Mouse (Mus musculus) lung, embryonic 16.5 days (tissue): ENCODE data around the gene Npb. TPM values are rescaled to one million over a fixed set of nuclear protein-coding genes. Genes with fewer than 3 reads are reported as not detected.
A peak's percentile ranks its signal among the peaks of the same experiment; 100 is the strongest.

ENCODE experiments used
- ATAC-seq: fragments of 200-750 bp; cut with Nextera tagmentation; 2 replicates; pipeline ENCODE4 v1.8.0; 2017; ENCODE audit warnings: low read depth, mild to moderate bottlenecking, moderate library complexity
- H3K27ac ChIP-seq: fragments of 300-500 bp; sonication (generic); 2 replicates; pipeline ENCODE4 v1.5.1; 2014; ENCODE audit warnings: mild to moderate bottlenecking, control low read depth, low read length
- H3K27me3 ChIP-seq: fragments of 300-500 bp; sonication (generic); 2 replicates; pipeline ENCODE4 v1.6.1; 2014; ENCODE audit warnings: low read depth, low read length, mixed read lengths; ENCODE audit not compliant: control insufficient read depth, insufficient read depth
- H3K36me3 ChIP-seq: fragments of 300-500 bp; sonication (generic); 2 replicates; pipeline ENCODE4 v1.6.1; 2014; ENCODE audit warnings: low read length; ENCODE audit not compliant: control insufficient read depth, insufficient read depth
- H3K4me1 ChIP-seq: fragments of 300-500 bp; sonication (generic); replicated peaks from 2 replicates; pipeline ENCODE4 v1.6.1; 2014; ENCODE audit warnings: low read length, mixed read lengths; ENCODE audit not compliant: control insufficient read depth, insufficient read depth
- H3K4me2 ChIP-seq: fragments of 300-500 bp; sonication (generic); 2 replicates; pipeline ENCODE4 v1.6.1; 2014; ENCODE audit warnings: low read depth, low read length, control low read depth
- H3K4me3 ChIP-seq: fragments of 300-500 bp; sonication (generic); 2 replicates; pipeline ENCODE4 v1.5.1; 2014; ENCODE audit warnings: mild to moderate bottlenecking, low read length, control low read depth
- H3K9ac ChIP-seq: fragments of 300-500 bp; sonication (generic); 2 replicates; pipeline ENCODE4 v1.6.1; 2014; ENCODE audit warnings: low read length, control low read depth
- H3K9me3 ChIP-seq: fragments of 300-500 bp; sonication (generic); 2 replicates; pipeline ENCODE4 v1.6.1; 2016; ENCODE audit warnings: low read length; ENCODE audit not compliant: control insufficient read depth
- WGBS: fragments of 180-500 bp; shearing (Covaris S2); extraction: QIAGEN DNeasy Blood & Tissue Kit; methylation state at CpG from one replicate; pipeline ENCODE4 v1.1.7; 2014; 5-methylcytosine and 5-hydroxymethylcytosine counted together
- polyA plus RNA-seq: library from polyadenylated mRNA; unstranded; fragments of >200 nt; fragmentation: Nextera tagmentation; extraction: Ambion mirVana; gene quantifications from 2 replicates; pipeline ENCODE4 v1.2.1, GENCODE M21; 2015

Npb gene
- polyA plus RNA-seq, 1 experiment from 2014 or later, result 1.5 TPM

DNA sequence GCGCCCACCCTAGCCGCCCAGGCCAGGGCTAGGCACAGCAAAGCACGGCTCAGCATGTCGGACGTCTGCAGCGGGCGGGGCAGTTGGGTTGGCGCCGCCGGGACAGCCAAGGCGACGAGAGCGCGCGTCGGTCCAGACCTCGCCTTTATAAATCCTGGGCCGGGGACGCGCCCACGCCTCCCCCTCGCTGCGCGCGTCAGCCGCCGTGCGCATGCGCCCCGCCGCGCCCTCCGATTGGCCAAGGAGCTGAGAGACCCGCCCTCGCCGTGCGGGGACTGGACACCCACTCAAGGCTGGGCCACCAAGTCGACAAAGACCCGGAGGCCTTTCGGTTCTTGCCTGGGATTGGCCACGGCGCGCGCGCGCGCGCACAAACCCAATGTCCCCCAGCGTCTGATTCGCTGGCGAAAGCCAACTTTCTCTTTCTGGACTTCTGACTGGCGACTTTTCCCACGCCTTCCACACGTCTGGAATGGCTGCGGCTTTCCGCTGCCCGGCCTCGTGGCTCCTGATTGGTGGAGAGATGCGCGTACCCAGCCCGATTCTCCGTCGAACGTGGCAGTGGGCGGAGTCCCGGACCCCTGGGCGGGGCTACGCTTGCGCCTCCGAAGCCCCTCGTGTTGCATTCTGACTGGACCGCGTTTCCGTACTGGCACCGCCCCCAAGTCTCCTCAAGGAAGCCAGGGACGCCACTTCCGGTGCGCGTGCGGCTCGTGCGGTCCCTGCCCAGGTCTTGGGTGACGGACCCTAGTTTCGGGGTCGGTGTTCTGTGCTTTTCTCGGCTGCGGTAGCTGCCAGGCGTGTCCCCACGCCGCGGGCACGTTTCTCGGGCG is 35.3 kb upstream of the Npb start, which contains the start of gene P4hb:
P4hb (minus strand) TSS at position 502 of the 833 bp plus-strand sequence.
- peak within 1 kb of the TSS; percentile 98 for H3K9ac ChIP-seq
- under 1% methylated on average over 93 of the region's 94 CpGs for WGBS
- H3K27ac ChIP-seq, result peak within 1 kb of the TSS; percentile 96
- peak within 1 kb of the TSS; percentile 82 for H3K4me3 ChIP-seq
- H3K4me1 ChIP-seq, result peaks cover 18% of the 10 kb centered on the region
- no peaks in the 10 kb centered on the region for H3K27me3 ChIP-seq
- H3K36me3 ChIP-seq, result peaks cover 32% of the 10 kb centered on the region
- no peaks in the 10 kb centered on the region for H3K9me3 ChIP-seq
- peak; percentile 97 for ATAC-seq
- peak within 1 kb of the TSS; percentile 91 for H3K4me2 ChIP-seq

GRCm38 (mm10) chr11:120573585-120574277 is 34.5 kb upstream of the Npb start:
- under 1% methylated on average over 23 of the region's 23 CpGs for WGBS
- H3K36me3 ChIP-seq, result peaks cover 32% of the 10 kb centered on the region
- ATAC-seq, result peak; percentile 2; the same call in 1 of the 2 replicates

GRCm38 (mm10) chr11:120574278-120574600 is 34.0 kb upstream of the Npb start:
- ATAC-seq, result no peak
- Histone ChIP-seq H3K4me1 (peaks cover 19% of the 10 kb centered on the region), H3K9ac (peak overlapping the region; percentile 82), H3K36me3 (peaks cover 36% of the 10 kb centered on the region), H3K9me3 (no peaks in the 10 kb centered on the region), H3K4me2 (peak overlapping the region; percentile 77), H3K27ac (0 out of 2 replicates have a peak overlapping the region, but pooled peaks have one; percentile 38), H3K27me3 (no peaks in the 10 kb centered on the region), H3K4me3 (peak overlapping the region; percentile 82)
- WGBS, result 26% methylated on average over 5 of the region's 5 CpGs

More at GRCm38 (mm10) chr11:120573585-120574277, 34.5 kb upstream of the Npb start:
- peak overlapping the region; percentile 77 for H3K4me2 ChIP-seq
- H3K9me3 ChIP-seq, result no peaks in the 10 kb centered on the region
- H3K27ac ChIP-seq, result peak overlapping the region; percentile 96
- peak overlapping the region; percentile 82 for H3K9ac ChIP-seq
- H3K4me3 ChIP-seq, result peak overlapping the region; percentile 82
- no peaks in the 10 kb centered on the region for H3K27me3 ChIP-seq
- peaks cover 18% of the 10 kb centered on the region for H3K4me1 ChIP-seq

DNA sequence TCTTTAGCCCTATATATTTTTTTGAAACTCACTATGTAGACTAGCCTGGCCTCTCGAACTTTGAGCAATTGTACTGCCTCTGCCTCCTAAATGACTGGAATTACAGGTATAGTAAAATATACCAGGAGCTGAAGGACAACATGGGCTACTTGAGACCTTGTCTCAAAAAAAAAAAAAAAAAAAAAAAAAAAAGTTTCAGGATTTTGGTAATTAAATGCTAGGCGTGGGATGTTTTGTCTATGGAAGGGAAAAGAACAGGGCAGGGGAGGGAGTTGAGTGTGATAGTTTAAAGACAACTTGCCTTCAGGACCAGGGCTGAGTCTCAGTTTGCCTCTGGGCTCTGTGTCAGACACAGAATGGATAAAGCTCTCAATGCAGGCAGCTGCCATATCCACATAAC is 33.2 kb upstream of the Npb start:
- Histone ChIP-seq H3K4me1 (peaks cover 27% of the 10 kb centered on the region), H3K4me3 (no peak overlapping the region), H3K36me3 (peaks cover 37% of the 10 kb centered on the region), H3K4me2 (no peak overlapping the region), H3K27ac (no peak overlapping the region), H3K9me3 (no peaks in the 10 kb centered on the region), H3K27me3 (no peaks in the 10 kb centered on the region), H3K9ac (no peak overlapping the region)
- no peak for ATAC-seq
- WGBS, result 81% methylated on average over 2 of the region's 2 CpGs

- Histone ChIP-seq H3K4me3 (no peak overlapping the region), H3K36me3 (peaks cover 28% of the 10 kb centered on the region), H3K9ac (no peak overlapping the region), H3K9me3 (no peaks in the 10 kb centered on the region), H3K27ac (no peak overlapping the region), H3K4me2 (no peak overlapping the region), H3K27me3 (no peaks in the 10 kb centered on the region), H3K4me1 (peaks cover 28% of the 10 kb centered on the region)
- ATAC-seq, result no peak
Observed at GRCm38 (mm10) chr11:120575940-120576339, 32.3 kb upstream of the Npb start.

GRCm38 (mm10) chr11:120576365-120576981 is 31.8 kb upstream of the Npb start:
- Histone ChIP-seq H3K27me3 (no peaks in the 10 kb centered on the region), H3K9me3 (no peaks in the 10 kb centered on the region), H3K9ac (no peak overlapping the region), H3K4me1 (peaks cover 23% of the 10 kb centered on the region), H3K4me2 (no peak overlapping the region), H3K4me3 (no peak overlapping the region), H3K27ac (no peak overlapping the region), H3K36me3 (peaks cover 24% of the 10 kb centered on the region)
- no peak for ATAC-seq
- WGBS, result 84% methylated on average over 3 of the region's 3 CpGs

DNA sequence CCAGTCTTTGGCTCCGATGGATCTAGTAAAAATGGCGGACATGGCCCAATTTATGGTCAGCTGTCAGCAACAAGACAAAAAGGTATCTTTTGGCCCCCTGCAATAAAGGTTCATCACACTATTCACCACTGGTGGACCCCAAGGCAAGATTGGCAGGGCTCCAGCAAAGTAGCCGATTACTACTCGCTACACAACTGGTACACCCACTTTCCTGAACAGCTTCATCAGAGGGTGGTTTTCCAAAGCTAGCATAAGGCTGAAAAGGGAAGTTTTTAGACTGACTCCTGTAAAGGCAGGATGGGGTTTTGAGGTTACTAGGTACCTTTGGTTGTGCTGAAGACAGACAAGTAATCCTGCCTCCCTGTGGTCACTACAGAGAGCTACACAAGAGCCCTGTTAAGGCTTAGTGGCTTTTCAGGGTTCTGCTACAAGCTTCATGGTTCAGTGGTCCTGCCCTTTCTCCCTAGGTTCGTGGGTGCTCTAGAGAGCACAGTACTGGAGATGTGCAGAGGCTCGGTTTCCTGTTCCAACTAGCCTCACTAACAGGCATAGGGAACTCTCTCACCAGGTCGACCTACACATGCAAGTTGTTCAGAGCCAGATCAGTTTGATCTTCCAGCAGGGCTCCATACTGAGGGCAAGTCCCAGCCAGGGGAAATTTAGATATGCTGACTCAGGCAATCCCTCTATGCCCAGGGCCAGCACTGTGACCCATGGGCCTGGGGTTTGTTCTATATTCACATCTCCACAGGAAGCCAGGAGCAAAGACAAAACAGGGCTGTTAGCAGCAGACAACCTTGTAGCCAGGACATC is 30.9 kb upstream of the Npb start:
- H3K27ac ChIP-seq, result no peak overlapping the region

GRCm38 (mm10) chr11:120578024-120578693 is 30.1 kb upstream of the Npb start:
- H3K9ac ChIP-seq, result no peak overlapping the region
- H3K4me2 ChIP-seq, result no peak overlapping the region
- H3K4me3 ChIP-seq, result no peak overlapping the region
- H3K27me3 ChIP-seq, result no peaks in the 10 kb centered on the region
- peaks cover 24% of the 10 kb centered on the region for H3K36me3 ChIP-seq
- no peak overlapping the region for H3K27ac ChIP-seq
- H3K9me3 ChIP-seq, result no peaks in the 10 kb centered on the region
- ATAC-seq, result no peak
- H3K4me1 ChIP-seq, result peaks cover 26% of the 10 kb centered on the region
- WGBS, result 79% methylated on average over 10 of the region's 10 CpGs

More for the DNA sequence above, 30.9 kb upstream of the Npb start:
- ATAC-seq, result no peak
- Histone ChIP-seq H3K9me3 (no peaks in the 10 kb centered on the region), H3K27me3 (no peaks in the 10 kb centered on the region), H3K9ac (no peak overlapping the region), H3K4me2 (no peak overlapping the region), H3K4me3 (no peak overlapping the region), H3K36me3 (peaks cover 24% of the 10 kb centered on the region), H3K4me1 (peaks cover 26% of the 10 kb centered on the region)
- 85% methylated on average over 7 of the region's 7 CpGs for WGBS
